Mouse (Mus musculus): ENCODE measurements around the gene Arhgap42. TPM values are rescaled to one million over a fixed set of nuclear protein-coding genes. Genes with fewer than 3 reads are reported as not detected.

Gene Arhgap42
- polyA plus RNA-seq, 1 experiment from 2014 or later = 23.5 TPM

- no peaks in the 10 kb centered on the region for H3K36me3 ChIP-seq
- H3K27me3 ChIP-seq (ENCODE audit: insufficient read depth, poor library complexity, severe bottlenecking) = no peaks in the 10 kb centered on the region
- H3K9me3 ChIP-seq = no peaks in the 10 kb centered on the region
- WGBS = 30% methylated on average over 8 of the region's 8 CpGs
- no peak overlapping the region for H3K4me3 ChIP-seq
- H3K27ac ChIP-seq = peak overlapping the region; percentile 50; the same call in 1 of the 2 replicates
- peak; percentile 16 for DNase-seq (ENCODE audit: low spot score)
- H3K4me1 ChIP-seq (replicated peaks) = peaks cover 31% of the 10 kb centered on the region
Measured at GRCm38 (mm10) chr9:9199170-9199841, 39.6 kb downstream of the Arhgap42 start.

- DNase-seq (ENCODE audit: low spot score) = no peak
- Histone ChIP-seq H3K36me3 (no peaks in the 10 kb centered on the region), H3K4me3 (no peak overlapping the region), H3K27me3 (ENCODE audit: insufficient read depth, poor library complexity, severe bottlenecking) (no peaks in the 10 kb centered on the region), H3K9me3 (no peaks in the 10 kb centered on the region), H3K27ac (0 out of 2 replicates have a peak overlapping the region, but pooled peaks have one; percentile 29), H3K4me1 (replicated peaks) (peaks cover 31% of the 10 kb centered on the region)
- WGBS = 10% methylated on average over 3 of the region's 3 CpGs
Measured at GRCm38 (mm10) chr9:9198645-9199044, 40.3 kb downstream of the Arhgap42 start.

- Histone ChIP-seq H3K9me3 (no peaks in the 10 kb centered on the region), H3K36me3 (no peaks in the 10 kb centered on the region), H3K4me1 (replicated peaks) (peaks cover 27% of the 10 kb centered on the region), H3K4me3 (no peak overlapping the region), H3K27ac (no peak overlapping the region), H3K27me3 (ENCODE audit: insufficient read depth, poor library complexity, severe bottlenecking) (no peaks in the 10 kb centered on the region)
- DNase-seq (ENCODE audit: low spot score) = no peak
Measured at GRCm38 (mm10) chr9:9196046-9196445, 42.9 kb downstream of the Arhgap42 start.

- no peak for DNase-seq (ENCODE audit: low spot score)
- Histone ChIP-seq H3K27ac (no peak overlapping the region), H3K4me1 (replicated peaks) (peaks cover 19% of the 10 kb centered on the region), H3K4me3 (no peak overlapping the region), H3K9me3 (no peaks in the 10 kb centered on the region), H3K27me3 (ENCODE audit: insufficient read depth, poor library complexity, severe bottlenecking) (no peaks in the 10 kb centered on the region), H3K36me3 (no peaks in the 10 kb centered on the region)
- 54% methylated on average over 1 of the region's 1 CpGs for WGBS
Measured at GRCm38 (mm10) chr9:9194496-9194895, 44.4 kb downstream of the Arhgap42 start.

GRCm38 (mm10) chr9:9192716-9193115 is 46.2 kb downstream of the Arhgap42 start:
- 78% methylated on average over 4 of the region's 4 CpGs for WGBS
- 0 out of 2 replicates have a peak, but pooled peaks cover 3% of the 10 kb centered on the region for H3K4me1 ChIP-seq (replicated peaks)
- no peaks in the 10 kb centered on the region for H3K9me3 ChIP-seq
- no peak overlapping the region for H3K27ac ChIP-seq
- H3K4me3 ChIP-seq = no peak overlapping the region
- no peak for DNase-seq (ENCODE audit: low spot score)
- no peaks in the 10 kb centered on the region for H3K27me3 ChIP-seq (ENCODE audit: insufficient read depth, poor library complexity, severe bottlenecking)
- H3K36me3 ChIP-seq = no peaks in the 10 kb centered on the region

- Histone ChIP-seq H3K4me3 (no peak overlapping the region), H3K27ac (no peak overlapping the region), H3K36me3 (no peaks in the 10 kb centered on the region), H3K27me3 (ENCODE audit: insufficient read depth, poor library complexity, severe bottlenecking) (no peaks in the 10 kb centered on the region), H3K4me1 (replicated peaks) (0 out of 2 replicates have a peak, but pooled peaks cover 3% of the 10 kb centered on the region), H3K9me3 (no peaks in the 10 kb centered on the region)
- WGBS = 91% methylated on average over 1 of the region's 1 CpGs
- DNase-seq (ENCODE audit: low spot score) = no peak
Measured at GRCm38 (mm10) chr9:9190835-9191234, 48.1 kb downstream of the Arhgap42 start.

- Histone ChIP-seq H3K27me3 (ENCODE audit: insufficient read depth, poor library complexity, severe bottlenecking) (no peaks in the 10 kb centered on the region), H3K9me3 (no peaks in the 10 kb centered on the region), H3K4me1 (replicated peaks) (no peaks in the 10 kb centered on the region), H3K4me3 (no peak overlapping the region), H3K27ac (no peak overlapping the region), H3K36me3 (no peaks in the 10 kb centered on the region)
- DNase-seq (ENCODE audit: low spot score) = no peak
- WGBS = 76% methylated on average over 3 of the region's 3 CpGs
Measured at GRCm38 (mm10) chr9:9188167-9188566, 50.7 kb downstream of the Arhgap42 start.

GRCm38 (mm10) chr9:9177745-9178144 is 61.2 kb downstream of the Arhgap42 start:
- Histone ChIP-seq H3K36me3 (no peaks in the 10 kb centered on the region), H3K4me3 (no peak overlapping the region), H3K4me1 (replicated peaks) (no peaks in the 10 kb centered on the region), H3K27ac (no peak overlapping the region), H3K9me3 (no peaks in the 10 kb centered on the region), H3K27me3 (ENCODE audit: insufficient read depth, poor library complexity, severe bottlenecking) (no peaks in the 10 kb centered on the region)
- WGBS = 90% methylated on average over 4 of the region's 4 CpGs
- DNase-seq (ENCODE audit: low spot score) = no peak

- Histone ChIP-seq H3K27me3 (ENCODE audit: insufficient read depth, poor library complexity, severe bottlenecking) (no peaks in the 10 kb centered on the region), H3K4me1 (replicated peaks) (no peaks in the 10 kb centered on the region), H3K4me3 (no peak overlapping the region), H3K27ac (no peak overlapping the region), H3K36me3 (no peaks in the 10 kb centered on the region), H3K9me3 (no peaks in the 10 kb centered on the region)
- no peak for DNase-seq (ENCODE audit: low spot score)
- WGBS = 85% methylated on average over 2 of the region's 2 CpGs
Measured at GRCm38 (mm10) chr9:9174924-9175323, 64.0 kb downstream of the Arhgap42 start.

- DNase-seq (ENCODE audit: low spot score) = no peak
- Histone ChIP-seq H3K36me3 (no peaks in the 10 kb centered on the region), H3K9me3 (no peaks in the 10 kb centered on the region), H3K27me3 (ENCODE audit: insufficient read depth, poor library complexity, severe bottlenecking) (no peaks in the 10 kb centered on the region), H3K27ac (no peak overlapping the region), H3K4me3 (no peak overlapping the region), H3K4me1 (replicated peaks) (no peaks in the 10 kb centered on the region)
- WGBS = 89% methylated on average over 5 of the region's 5 CpGs
Measured at GRCm38 (mm10) chr9:9174206-9174605, 64.7 kb downstream of the Arhgap42 start.

GRCm38 (mm10) chr9:9173091-9173490 is 65.8 kb downstream of the Arhgap42 start:
- H3K27me3 ChIP-seq (ENCODE audit: insufficient read depth, poor library complexity, severe bottlenecking) = no peaks in the 10 kb centered on the region
- H3K36me3 ChIP-seq = no peaks in the 10 kb centered on the region
- 80% methylated on average over 1 of the region's 1 CpGs for WGBS
- DNase-seq (ENCODE audit: low spot score) = no peak
- no peaks in the 10 kb centered on the region for H3K9me3 ChIP-seq
- H3K27ac ChIP-seq = no peak overlapping the region
- H3K4me3 ChIP-seq = no peak overlapping the region
- H3K4me1 ChIP-seq (replicated peaks) = no peaks in the 10 kb centered on the region

GRCm38 (mm10) chr9:9171146-9171816 is 67.6 kb downstream of the Arhgap42 start:
- Histone ChIP-seq H3K27me3 (ENCODE audit: insufficient read depth, poor library complexity, severe bottlenecking) (no peaks in the 10 kb centered on the region), H3K27ac (no peak overlapping the region), H3K4me3 (no peak overlapping the region), H3K4me1 (replicated peaks) (no peaks in the 10 kb centered on the region), H3K9me3 (no peaks in the 10 kb centered on the region), H3K36me3 (no peaks in the 10 kb centered on the region)
- 77% methylated on average over 5 of the region's 5 CpGs for WGBS
- DNase-seq (ENCODE audit: low spot score) = no peak

- H3K27me3 ChIP-seq (ENCODE audit: insufficient read depth, poor library complexity, severe bottlenecking) = no peaks in the 10 kb centered on the region
- H3K4me1 ChIP-seq (replicated peaks) = no peaks in the 10 kb centered on the region
- H3K4me3 ChIP-seq = no peak overlapping the region
- 93% methylated on average over 4 of the region's 4 CpGs for WGBS
- no peak for DNase-seq (ENCODE audit: low spot score)
- H3K36me3 ChIP-seq = no peaks in the 10 kb centered on the region
- no peak overlapping the region for H3K27ac ChIP-seq
- H3K9me3 ChIP-seq = no peaks in the 10 kb centered on the region
Measured at GRCm38 (mm10) chr9:9165641-9166063, 73.2 kb downstream of the Arhgap42 start.
